Mouse (Mus musculus): Measurements from ENCODE around the gene Tpcn2. TPM values are rescaled to one million over a fixed set of nuclear protein-coding genes. Genes with fewer than 3 reads are reported as not detected.

Gene Tpcn2
- polyA plus RNA-seq, 1 experiment from 2014 or later: 9.7 TPM

DNA sequence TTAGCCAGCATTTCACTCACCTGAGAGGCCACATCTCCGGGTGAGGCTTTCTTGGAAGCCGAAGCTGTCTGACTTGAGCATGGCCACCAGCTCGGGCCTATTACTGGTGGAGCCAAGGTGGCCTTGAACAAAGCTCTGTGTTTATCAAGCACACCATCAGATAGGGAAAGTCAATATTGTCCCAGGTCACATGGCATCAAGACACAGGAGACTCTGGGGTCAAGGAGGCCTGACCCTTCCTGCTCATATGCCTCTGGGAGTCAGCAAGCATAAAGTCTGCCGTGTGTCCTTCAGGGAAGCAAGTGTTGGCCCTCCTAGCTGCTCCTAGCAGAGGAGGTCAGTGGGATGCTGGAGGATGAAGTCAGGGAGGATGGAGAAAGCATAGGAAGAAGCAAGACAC, 75.8 kb downstream of the Tpcn2 start, which contains the start of gene 1810010D01Rik:
1810010D01Rik (minus strand) TSS at position 114 of the 400 bp plus-strand sequence.
- WGBS: 75% methylated on average over 4 of the region's 4 CpGs
- Histone ChIP-seq H3K36me3 (no peaks in the 10 kb centered on the region), H3K9ac (0 out of 2 replicates have a peak within 1 kb of the TSS, but pooled peaks have one; percentile 53), H3K4me3 (replicated peaks) (no peak within 1 kb of the TSS), H3K27me3 (no peaks in the 10 kb centered on the region), H3K4me2 (no peak within 1 kb of the TSS), H3K27ac (peak within 1 kb of the TSS; percentile 93; the same call in 1 of the 2 replicates), H3K9me3 (replicated peaks) (no peaks in the 10 kb centered on the region), H3K4me1 (peaks cover 38% of the 10 kb centered on the region)
- ATAC-seq (replicated peaks; ENCODE audit: low FRiP score): no peak

DNA sequence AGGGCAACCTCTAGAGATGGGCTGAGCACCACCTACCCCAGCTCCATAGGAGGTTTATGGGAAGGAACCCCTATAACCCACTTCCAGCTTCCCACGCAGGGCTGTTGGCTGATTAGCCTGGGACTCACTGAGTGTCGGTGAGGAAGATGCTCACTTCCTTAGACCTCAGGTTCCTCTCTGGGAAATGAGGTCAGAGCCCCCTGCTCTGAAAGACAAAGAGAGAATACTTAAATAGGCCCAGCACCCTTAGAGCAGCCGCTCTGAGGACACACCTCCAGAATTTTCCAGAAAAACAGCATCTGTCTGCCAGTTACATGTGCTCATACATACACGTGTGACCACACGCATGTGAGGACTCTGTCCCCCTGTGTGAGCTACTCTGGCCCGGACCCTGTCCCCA, 77.0 kb downstream of the Tpcn2 start:
- peak overlapping the region; percentile 93 for H3K27ac ChIP-seq
- no peak; the same call in 1 of the 2 replicates for ATAC-seq (replicated peaks; ENCODE audit: low FRiP score)
- 65% methylated on average over 6 of the region's 6 CpGs for WGBS
- peaks cover 28% of the 10 kb centered on the region for H3K4me1 ChIP-seq
- H3K36me3 ChIP-seq: no peaks in the 10 kb centered on the region
- peak overlapping the region; percentile 51 for H3K4me2 ChIP-seq
- no peaks in the 10 kb centered on the region for H3K9me3 ChIP-seq (replicated peaks)
- H3K9ac ChIP-seq: peak overlapping the region; percentile 53
- no peak overlapping the region for H3K4me3 ChIP-seq (replicated peaks)
- H3K27me3 ChIP-seq: no peaks in the 10 kb centered on the region

DNA sequence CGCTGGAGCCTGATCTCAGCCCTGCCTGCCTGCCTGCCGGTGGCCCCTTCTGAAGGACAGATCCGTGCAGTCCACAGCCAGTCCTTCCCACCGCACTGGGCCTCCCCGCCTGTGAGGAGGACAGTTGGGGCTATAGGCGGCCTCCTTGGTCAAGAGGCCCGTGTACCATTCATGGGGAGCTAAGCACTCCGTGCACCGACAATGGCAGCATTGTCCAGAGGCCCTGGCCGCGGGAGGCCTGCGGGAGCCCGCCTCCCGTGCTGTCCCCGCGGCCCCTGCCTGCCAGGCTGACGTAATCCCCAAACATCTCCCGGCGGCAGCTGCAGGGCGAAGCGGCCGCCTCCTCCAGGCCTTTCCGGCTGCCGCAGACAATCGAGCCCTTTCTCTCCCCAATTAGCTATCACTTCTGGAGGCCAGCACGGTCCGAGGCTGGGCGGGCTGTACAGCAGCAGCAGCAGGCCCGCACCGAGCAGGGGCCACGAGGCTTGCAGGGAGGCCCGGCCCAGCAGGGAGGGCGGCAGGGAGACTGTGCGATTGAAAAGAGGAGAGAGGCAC, 77.7 kb downstream of the Tpcn2 start:
- under 1% methylated on average over 34 of the region's 34 CpGs for WGBS
- H3K4me1 ChIP-seq: peaks cover 24% of the 10 kb centered on the region
- ATAC-seq (replicated peaks; ENCODE audit: low FRiP score): peak; percentile 79

DNA sequence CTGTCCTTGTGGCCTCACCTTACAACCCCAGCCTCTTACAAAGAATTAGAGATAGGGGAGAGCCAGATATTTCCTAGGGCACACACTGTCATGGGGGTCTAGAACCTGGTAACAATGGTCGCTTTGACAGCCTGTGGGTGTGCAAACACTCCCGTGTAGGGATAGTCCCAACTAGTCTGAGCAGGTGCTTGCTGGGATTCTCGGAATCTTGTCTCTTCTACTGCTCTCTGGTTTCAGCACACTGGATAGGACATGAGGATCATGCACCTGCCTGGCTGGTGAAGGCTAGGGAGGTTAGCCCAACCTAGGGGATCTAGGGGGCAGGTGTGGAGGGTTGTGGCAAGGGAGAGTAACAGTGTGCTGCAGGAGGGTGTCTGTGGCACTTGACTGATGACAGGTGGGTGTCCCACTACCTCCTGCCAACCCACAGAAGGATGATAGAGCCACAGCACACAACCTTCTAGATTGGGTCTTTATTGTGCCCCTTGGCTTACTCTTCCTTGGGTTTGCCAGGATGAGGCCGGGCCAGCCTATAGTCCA, 78.4 kb downstream of the Tpcn2 start:
- Histone ChIP-seq H3K4me3 (replicated peaks) (no peak overlapping the region), H3K36me3 (no peaks in the 10 kb centered on the region), H3K4me2 (no peak overlapping the region), H3K27me3 (no peaks in the 10 kb centered on the region), H3K27ac (peak overlapping the region; percentile 93), H3K9ac (no peak overlapping the region), H3K9me3 (replicated peaks) (no peaks in the 10 kb centered on the region; the same call in 1 of the 2 replicates), H3K4me1 (peaks cover 17% of the 10 kb centered on the region)
- 87% methylated on average over 4 of the region's 4 CpGs for WGBS
- 0 out of 2 replicates have a peak, but pooled peaks have one; percentile 4 for ATAC-seq (replicated peaks; ENCODE audit: low FRiP score)

More for the DNA sequence above, 77.7 kb downstream of the Tpcn2 start:
- Histone ChIP-seq H3K27ac (peak overlapping the region; percentile 93), H3K9ac (peak overlapping the region; percentile 53), H3K4me2 (peak overlapping the region; percentile 51), H3K4me3 (replicated peaks) (0 out of 2 replicates have a peak overlapping the region, but pooled peaks have one; percentile 12), H3K9me3 (replicated peaks) (no peaks in the 10 kb centered on the region; the same call in 1 of the 2 replicates), H3K27me3 (no peaks in the 10 kb centered on the region), H3K36me3 (no peaks in the 10 kb centered on the region)

DNA sequence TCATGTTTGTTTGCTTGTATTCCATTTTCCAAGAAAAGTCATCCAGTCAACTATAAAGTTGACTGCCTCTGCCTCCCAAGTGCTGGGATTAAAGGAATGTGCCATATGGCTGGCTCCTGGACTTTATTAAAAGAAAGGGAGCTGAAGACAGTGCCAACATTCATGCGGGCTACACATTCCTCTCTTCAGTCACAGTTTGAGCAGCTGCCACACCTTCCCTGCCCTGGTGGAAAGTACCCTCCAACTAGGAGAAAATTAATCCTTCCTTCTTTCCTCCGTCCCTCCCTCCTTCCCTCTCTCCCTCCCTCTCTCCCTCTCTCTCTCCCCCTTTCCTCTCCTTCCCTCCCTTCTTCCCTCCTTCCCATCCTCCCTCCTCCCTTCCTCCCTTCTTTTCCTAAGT, 84.1 kb downstream of the Tpcn2 start:
- H3K4me3 ChIP-seq (replicated peaks): no peak overlapping the region
- no peak overlapping the region for H3K9ac ChIP-seq
- no peak for ATAC-seq (replicated peaks; ENCODE audit: low FRiP score)
- 74% methylated on average over 2 of the region's 2 CpGs for WGBS
- H3K9me3 ChIP-seq (replicated peaks): no peaks in the 10 kb centered on the region; the same call in 1 of the 2 replicates
- no peaks in the 10 kb centered on the region for H3K27me3 ChIP-seq
- H3K4me2 ChIP-seq: no peak overlapping the region
- H3K4me1 ChIP-seq: peaks cover 20% of the 10 kb centered on the region
- H3K27ac ChIP-seq: no peak overlapping the region
- H3K36me3 ChIP-seq: no peaks in the 10 kb centered on the region

DNA sequence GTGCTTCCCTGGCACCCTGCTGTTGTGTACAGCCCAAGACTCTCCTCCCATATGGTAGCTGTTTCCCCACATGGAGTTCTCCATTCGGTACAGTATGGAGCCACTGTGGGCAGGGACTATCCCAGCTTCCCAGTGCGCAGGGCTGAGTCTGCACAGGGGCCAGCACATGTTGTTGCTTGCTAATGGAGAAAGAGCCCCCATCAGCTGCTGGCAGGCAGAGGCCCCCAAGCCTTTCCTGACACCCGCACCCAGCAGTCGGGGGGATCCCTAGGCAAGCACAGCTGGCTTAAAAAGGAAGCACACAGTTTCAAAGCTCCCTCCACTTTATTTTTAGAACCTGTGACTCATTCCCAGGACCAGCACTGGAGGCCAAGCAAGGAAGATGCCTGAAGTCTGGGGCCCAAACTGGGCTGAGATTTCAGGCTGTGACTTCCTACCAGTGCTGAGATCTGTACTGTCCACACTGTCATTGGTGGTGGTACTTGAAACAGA, 85.5 kb downstream of the Tpcn2 start:
- no peak overlapping the region for H3K4me3 ChIP-seq (replicated peaks)
- no peak overlapping the region for H3K4me2 ChIP-seq
- H3K36me3 ChIP-seq: no peaks in the 10 kb centered on the region
- no peak; the same call in 1 of the 2 replicates for ATAC-seq (replicated peaks; ENCODE audit: low FRiP score)
- no peaks in the 10 kb centered on the region; the same call in 1 of the 2 replicates for H3K9me3 ChIP-seq (replicated peaks)
- H3K9ac ChIP-seq: no peak overlapping the region
- H3K27me3 ChIP-seq: no peaks in the 10 kb centered on the region
- H3K27ac ChIP-seq: no peak overlapping the region
- WGBS: 60% methylated on average over 4 of the region's 4 CpGs
- H3K4me1 ChIP-seq: peaks cover 30% of the 10 kb centered on the region

DNA sequence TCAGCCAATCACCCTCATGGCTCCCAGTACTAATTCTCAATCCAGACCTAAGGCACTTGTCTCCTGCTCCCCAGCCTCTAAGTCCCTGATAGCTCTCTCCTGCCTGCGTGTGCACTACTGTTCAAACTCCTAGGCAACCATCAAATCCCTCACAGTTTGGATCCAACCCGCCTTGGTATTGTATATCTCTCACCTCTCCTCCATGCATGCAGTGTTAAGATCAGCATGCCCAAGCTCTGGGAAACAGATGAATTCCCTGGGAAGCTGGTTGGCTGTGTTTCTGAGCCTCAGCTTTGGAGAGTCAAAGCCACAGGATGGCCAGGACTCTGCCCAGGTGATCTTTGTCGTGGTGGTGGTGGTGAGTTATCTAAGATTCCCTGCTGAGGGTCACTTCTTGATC, 86.1 kb downstream of the Tpcn2 start:
- WGBS: 61% methylated on average over 3 of the region's 3 CpGs
- Histone ChIP-seq H3K4me1 (peaks cover 31% of the 10 kb centered on the region), H3K27ac (no peak overlapping the region)

DNA sequence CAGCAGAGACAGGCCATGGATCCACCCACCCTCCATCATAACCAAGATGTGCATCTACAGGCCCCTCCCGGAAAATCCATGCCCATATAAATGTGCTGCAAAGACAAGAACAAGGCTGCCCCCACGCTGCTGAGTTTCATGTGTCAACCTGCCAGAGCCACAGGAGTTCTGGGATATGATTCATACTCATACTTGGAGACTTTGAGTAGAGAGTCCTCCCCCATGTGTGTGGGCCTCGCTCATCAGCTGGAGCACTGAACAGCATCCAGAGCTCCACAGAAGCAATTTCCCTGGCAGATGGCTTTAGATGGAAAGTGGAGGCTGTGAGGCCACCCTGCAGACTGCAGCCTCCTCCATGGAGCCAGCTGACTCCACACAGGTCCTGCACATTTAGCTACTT, 86.8 kb downstream of the Tpcn2 start:
- H3K27me3 ChIP-seq: no peaks in the 10 kb centered on the region
- peaks cover 34% of the 10 kb centered on the region for H3K4me1 ChIP-seq
- H3K9ac ChIP-seq: no peak overlapping the region
- no peak overlapping the region for H3K4me2 ChIP-seq
- ATAC-seq (replicated peaks; ENCODE audit: low FRiP score): no peak
- no peaks in the 10 kb centered on the region for H3K36me3 ChIP-seq
- H3K27ac ChIP-seq: no peak overlapping the region
- no peak overlapping the region for H3K4me3 ChIP-seq (replicated peaks)
- 71% methylated on average over 3 of the region's 3 CpGs for WGBS
- H3K9me3 ChIP-seq (replicated peaks): no peaks in the 10 kb centered on the region; the same call in 1 of the 2 replicates

More for the DNA sequence above, 86.1 kb downstream of the Tpcn2 start:
- no peaks in the 10 kb centered on the region for H3K36me3 ChIP-seq
- ATAC-seq (replicated peaks; ENCODE audit: low FRiP score): no peak
- H3K9me3 ChIP-seq (replicated peaks): no peaks in the 10 kb centered on the region; the same call in 1 of the 2 replicates
- H3K9ac ChIP-seq: no peak overlapping the region
- no peaks in the 10 kb centered on the region for H3K27me3 ChIP-seq
- no peak overlapping the region for H3K4me2 ChIP-seq
- no peak overlapping the region for H3K4me3 ChIP-seq (replicated peaks)

DNA sequence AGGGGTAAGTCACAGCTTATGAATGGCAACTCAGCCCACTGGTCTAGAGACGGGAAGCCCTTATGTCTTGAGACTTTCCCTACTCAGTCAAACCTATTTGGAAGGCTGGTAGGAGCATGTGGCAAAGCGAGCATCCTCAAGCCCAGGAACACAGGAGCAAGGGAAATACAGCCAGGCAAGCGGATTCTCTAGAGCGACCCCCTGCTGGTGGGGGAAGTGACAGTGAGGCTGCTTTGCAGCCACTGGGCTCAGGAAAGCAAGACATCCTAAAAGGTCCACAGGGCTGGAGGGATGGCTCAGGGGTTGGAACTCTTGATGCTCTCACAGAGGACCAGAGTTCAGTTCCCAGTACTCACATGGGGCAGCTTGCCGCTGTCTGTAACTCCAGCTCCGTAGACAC, 87.5 kb downstream of the Tpcn2 start:
- H3K4me2 ChIP-seq: no peak overlapping the region
- no peaks in the 10 kb centered on the region for H3K36me3 ChIP-seq
- ATAC-seq (replicated peaks; ENCODE audit: low FRiP score): no peak
- no peak overlapping the region for H3K4me3 ChIP-seq (replicated peaks)
- peaks cover 34% of the 10 kb centered on the region for H3K4me1 ChIP-seq
- H3K27me3 ChIP-seq: no peaks in the 10 kb centered on the region
- H3K9me3 ChIP-seq (replicated peaks): no peaks in the 10 kb centered on the region; the same call in 1 of the 2 replicates
- 92% methylated on average over 6 of the region's 6 CpGs for WGBS
- no peak overlapping the region for H3K9ac ChIP-seq
- no peak overlapping the region for H3K27ac ChIP-seq

DNA sequence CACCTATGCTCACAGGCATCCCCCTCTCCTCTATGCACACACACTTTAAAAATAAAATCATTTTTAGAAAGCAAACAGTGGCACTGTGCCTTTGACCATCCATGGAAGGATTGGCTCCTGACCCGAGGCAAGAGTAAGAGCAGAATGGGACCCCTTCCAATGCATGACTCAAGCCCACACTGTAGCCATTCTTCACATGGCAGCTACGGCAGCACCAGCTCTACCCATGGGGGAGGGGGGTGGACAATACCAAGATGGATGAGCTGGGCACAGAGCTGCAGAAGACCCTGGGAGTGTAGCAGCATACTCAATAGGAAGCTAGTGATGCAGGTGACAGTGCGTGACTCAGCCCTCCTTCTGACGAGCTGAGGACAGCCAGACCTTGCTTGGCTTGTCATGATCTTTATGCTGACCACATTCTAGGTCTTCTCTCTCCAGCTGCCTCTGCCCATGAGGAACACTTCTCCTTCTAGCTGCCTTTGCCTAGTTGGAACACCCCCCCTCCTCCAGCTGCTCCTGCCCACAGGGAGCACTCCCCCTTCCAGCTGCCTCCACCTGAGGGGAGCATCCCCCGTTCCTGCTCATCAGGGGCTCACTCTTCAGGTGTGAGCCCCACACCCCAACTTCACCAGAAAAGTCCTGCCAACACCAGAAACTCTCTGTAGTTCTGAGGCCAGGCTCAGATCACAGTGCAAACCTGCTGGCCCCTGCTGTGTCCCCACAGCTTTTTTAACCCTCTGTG, 88.5 kb downstream of the Tpcn2 start:
- Histone ChIP-seq H3K4me1 (peaks cover 34% of the 10 kb centered on the region), H3K36me3 (no peaks in the 10 kb centered on the region), H3K9ac (no peak overlapping the region), H3K27ac (0 out of 2 replicates have a peak overlapping the region, but pooled peaks have one; percentile 38), H3K9me3 (replicated peaks) (no peaks in the 10 kb centered on the region), H3K4me3 (replicated peaks) (no peak overlapping the region), H3K27me3 (no peaks in the 10 kb centered on the region), H3K4me2 (no peak overlapping the region)
- WGBS: 61% methylated on average over 5 of the region's 5 CpGs
- no peak for ATAC-seq (replicated peaks; ENCODE audit: low FRiP score)

DNA sequence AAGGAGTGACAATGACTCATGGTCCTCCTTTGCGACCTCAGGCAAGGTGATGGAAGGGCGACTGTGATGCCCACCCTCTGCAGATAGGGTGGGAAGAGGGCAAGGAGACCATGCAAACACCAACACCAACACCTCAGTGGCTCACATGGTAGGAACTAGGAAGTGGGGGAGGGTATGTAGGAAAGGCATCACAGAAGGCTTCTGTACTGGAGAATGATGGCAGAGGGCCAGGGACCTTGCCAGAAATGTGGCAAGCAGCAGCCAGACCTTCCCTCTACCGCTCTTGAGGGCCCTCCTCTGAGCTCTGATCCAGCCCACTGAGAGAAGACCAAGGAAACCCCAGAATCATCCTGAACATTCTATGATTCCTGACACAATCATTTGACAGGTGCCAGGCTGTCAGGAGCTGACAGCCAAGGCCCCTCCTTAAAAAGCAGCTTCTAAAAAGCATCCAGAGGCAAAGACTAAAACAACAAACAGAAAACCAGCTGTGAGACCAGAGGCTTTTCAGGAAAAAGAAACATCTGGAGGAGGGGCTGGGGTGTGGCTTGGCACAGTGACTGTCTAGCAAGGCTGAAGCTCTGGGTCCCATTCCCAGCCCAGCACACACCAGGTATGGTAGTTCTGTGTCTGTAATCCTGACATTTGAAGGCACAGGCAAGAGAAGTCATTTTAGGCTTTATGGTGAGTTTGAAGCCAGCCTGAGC, 89.2 kb downstream of the Tpcn2 start:
- no peak for ATAC-seq (replicated peaks; ENCODE audit: low FRiP score)

More for the DNA sequence above, 89.2 kb downstream of the Tpcn2 start:
- peak overlapping the region; percentile 38 for H3K27ac ChIP-seq
- no peaks in the 10 kb centered on the region for H3K9me3 ChIP-seq (replicated peaks)
- H3K4me1 ChIP-seq: peaks cover 34% of the 10 kb centered on the region
- H3K4me2 ChIP-seq: no peak overlapping the region
- WGBS: 73% methylated on average over 3 of the region's 3 CpGs
- no peaks in the 10 kb centered on the region for H3K36me3 ChIP-seq
- H3K9ac ChIP-seq: no peak overlapping the region
- no peaks in the 10 kb centered on the region for H3K27me3 ChIP-seq
- no peak overlapping the region for H3K4me3 ChIP-seq (replicated peaks)

All from kidney, embryonic 15.5 days (tissue).